Mouse (Mus musculus) c-Kit-positive CD71-negative TER-119-negative erythroid progenitor cells, embryonic 14.5 days (primary cell): ENCODE measurements at regions not wholly inside any gene's neighbourhood (a gene's known extent, or its start where the extent isn't known, plus 50 kb on each side); places are given as distances from the start of the nearest gene placed in this dataset.

Experiments used
- DNase-seq: peaks from one replicate; pipeline ENCODE4 v3.0.0-alpha.2; 2013; ENCODE audit warnings: low read depth

- no peak for DNase-seq
Observed at GRCm38 (mm10) chr17:68120744-68121143, 116.8 kb upstream of the Arhgap28 start.

GRCm38 (mm10) chr17:68134373-68134772 is 130.5 kb upstream of the Arhgap28 start:
- DNase-seq: no peak

GRCm38 (mm10) chr17:68135436-68135835 is 131.5 kb upstream of the Arhgap28 start:
- DNase-seq: no peak

GRCm38 (mm10) chr17:68143307-68143706 is 130.3 kb upstream of the L3mbtl4 start:
- DNase-seq: no peak

GRCm38 (mm10) chr17:68149237-68149792 is 124.3 kb upstream of the L3mbtl4 start:
- no peak for DNase-seq

- DNase-seq: no peak
Observed at GRCm38 (mm10) chr17:68152438-68153120, 121.0 kb upstream of the L3mbtl4 start.

- DNase-seq: no peak
Observed at GRCm38 (mm10) chr17:68154879-68155278, 118.7 kb upstream of the L3mbtl4 start.

GRCm38 (mm10) chr17:68158172-68158651 is 115.4 kb upstream of the L3mbtl4 start:
- no peak for DNase-seq

- DNase-seq: no peak
Observed at GRCm38 (mm10) chr17:68161107-68161506, 112.5 kb upstream of the L3mbtl4 start.

- no peak for DNase-seq
Observed at GRCm38 (mm10) chr17:68163545-68163944, 110.1 kb upstream of the L3mbtl4 start.

GRCm38 (mm10) chr17:68164666-68165065 is 108.9 kb upstream of the L3mbtl4 start:
- DNase-seq: no peak

- no peak for DNase-seq
Observed at GRCm38 (mm10) chr17:68165171-68165825, 108.3 kb upstream of the L3mbtl4 start.

- no peak for DNase-seq
Observed at GRCm38 (mm10) chr17:68166397-68166796, 107.2 kb upstream of the L3mbtl4 start.

GRCm38 (mm10) chr17:68172838-68173237 is 100.8 kb upstream of the L3mbtl4 start:
- no peak for DNase-seq

GRCm38 (mm10) chr17:68176611-68177165 is 96.9 kb upstream of the L3mbtl4 start:
- no peak for DNase-seq

GRCm38 (mm10) chr17:68177835-68178234 is 95.8 kb upstream of the L3mbtl4 start:
- no peak for DNase-seq

- DNase-seq: no peak
Observed at GRCm38 (mm10) chr17:68185385-68185784, 88.2 kb upstream of the L3mbtl4 start.

GRCm38 (mm10) chr17:68189888-68190287 is 83.7 kb upstream of the L3mbtl4 start:
- DNase-seq: no peak

- DNase-seq: no peak
Observed at GRCm38 (mm10) chr17:68205545-68205944, 68.1 kb upstream of the L3mbtl4 start.

GRCm38 (mm10) chr17:68208837-68209236 is 64.8 kb upstream of the L3mbtl4 start:
- DNase-seq: no peak

- DNase-seq: peak; percentile 13
Observed at GRCm38 (mm10) chr17:68210313-68211254, 63.0 kb upstream of the L3mbtl4 start.

- no peak for DNase-seq
Observed at GRCm38 (mm10) chr17:68218246-68218645, 55.4 kb upstream of the L3mbtl4 start.
